Mouse (Mus musculus): Measurements from ENCODE around the gene Zranb1. TPM values are rescaled to one million over a fixed set of nuclear protein-coding genes. Genes with fewer than 3 reads are reported as not detected.

The Zranb1 gene
- polyA plus RNA-seq, 1 experiment from 2014 or later, result 17.2 TPM

- Histone ChIP-seq H3K9ac (replicated peaks) (no peak overlapping the region), H3K27ac (no peak overlapping the region), H3K4me3 (replicated peaks) (no peak overlapping the region), H3K9me3 (no peaks in the 10 kb centered on the region), H3K36me3 (peaks cover 47% of the 10 kb centered on the region), H3K4me2 (no peak overlapping the region), H3K27me3 (no peaks in the 10 kb centered on the region), H3K4me1 (replicated peaks) (0 out of 2 replicates have a peak, but pooled peaks cover 3% of the 10 kb centered on the region)
- ATAC-seq (ENCODE audit: insufficient number of reproducible peaks, insufficient read depth, low FRiP score, low TSS enrichment, low read depth), result no peak
- whole genome bisulfite sequencing, result 73% methylated on average over 2 of the region's 2 CpGs
These were observed 45.1 kb downstream of the Zranb1 start for GRCm38 (mm10) chr7:132976079-132976478.

- H3K27me3 ChIP-seq, result no peaks in the 10 kb centered on the region
- no peak overlapping the region for H3K4me3 ChIP-seq (replicated peaks)
- H3K4me1 ChIP-seq (replicated peaks), result 0 out of 2 replicates have a peak, but pooled peaks cover 3% of the 10 kb centered on the region
- 91% methylated on average over 2 of the region's 2 CpGs for WGBS
- peaks cover 64% of the 10 kb centered on the region for H3K36me3 ChIP-seq
- no peak overlapping the region for H3K9ac ChIP-seq (replicated peaks)
- H3K4me2 ChIP-seq, result no peak overlapping the region
- no peak for ATAC-seq (ENCODE audit: insufficient number of reproducible peaks, insufficient read depth, low FRiP score, low TSS enrichment, low read depth)
- H3K9me3 ChIP-seq, result no peaks in the 10 kb centered on the region
- H3K27ac ChIP-seq, result no peak overlapping the region
These were observed 47.0 kb downstream of the Zranb1 start for GRCm38 (mm10) chr7:132977981-132978380.

GRCm38 (mm10) chr7:132982639-132983038, 51.7 kb downstream of the Zranb1 start:
- no peaks in the 10 kb centered on the region for H3K4me1 ChIP-seq (replicated peaks)
- peaks cover 66% of the 10 kb centered on the region for H3K36me3 ChIP-seq
- H3K27me3 ChIP-seq, result no peaks in the 10 kb centered on the region
- WGBS, result 88% methylated on average over 3 of the region's 3 CpGs
- H3K4me2 ChIP-seq, result no peak overlapping the region
- H3K4me3 ChIP-seq (replicated peaks), result no peak overlapping the region
- no peak overlapping the region for H3K27ac ChIP-seq
- no peaks in the 10 kb centered on the region for H3K9me3 ChIP-seq
- ATAC-seq (ENCODE audit: insufficient number of reproducible peaks, insufficient read depth, low FRiP score, low TSS enrichment, low read depth), result no peak
- H3K9ac ChIP-seq (replicated peaks), result no peak overlapping the region

- no peak for ATAC-seq (ENCODE audit: insufficient number of reproducible peaks, insufficient read depth, low FRiP score, low TSS enrichment, low read depth)
- H3K4me2 ChIP-seq, result no peak overlapping the region
- no peak overlapping the region for H3K27ac ChIP-seq
- WGBS, result 94% methylated on average over 5 of the region's 5 CpGs
- H3K9me3 ChIP-seq, result no peaks in the 10 kb centered on the region
- H3K36me3 ChIP-seq, result peaks cover 86% of the 10 kb centered on the region
- no peak overlapping the region for H3K4me3 ChIP-seq (replicated peaks)
- H3K27me3 ChIP-seq, result no peaks in the 10 kb centered on the region
- H3K4me1 ChIP-seq (replicated peaks), result no peaks in the 10 kb centered on the region
- H3K9ac ChIP-seq (replicated peaks), result no peak overlapping the region
These were observed 58.9 kb downstream of the Zranb1 start for GRCm38 (mm10) chr7:132989839-132990238.

DNA sequence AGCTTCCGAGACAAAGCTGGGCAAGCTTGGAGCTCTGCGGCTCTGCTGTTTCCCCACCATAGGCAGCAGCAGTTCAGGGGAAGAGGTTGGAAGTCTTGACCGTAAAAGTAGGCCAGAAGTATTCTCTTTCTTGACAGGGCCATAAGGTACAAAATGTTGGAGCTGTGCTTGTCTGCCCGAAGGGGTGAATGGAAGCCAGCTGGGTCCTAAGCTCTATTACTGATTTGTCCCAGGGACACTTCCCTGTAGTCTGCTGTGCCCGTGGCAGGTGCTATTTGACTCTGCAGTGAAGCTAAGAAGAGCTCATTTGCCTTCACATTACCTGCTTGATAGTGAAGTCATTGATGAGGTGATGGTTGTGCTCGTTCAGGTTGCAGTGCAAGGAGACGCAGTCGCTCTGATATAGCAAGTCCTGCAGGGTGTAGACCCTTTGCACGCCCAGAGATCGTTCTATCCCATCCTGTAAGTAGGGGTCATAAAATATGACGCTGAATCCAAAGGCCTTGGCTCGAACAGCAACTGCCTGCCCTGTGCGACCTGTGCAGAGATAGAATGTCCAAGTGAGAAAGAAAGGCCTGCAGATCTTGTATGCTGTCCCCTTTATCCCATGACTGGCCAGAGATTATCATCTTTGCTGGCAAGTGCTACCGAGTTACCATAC, 60.4 kb downstream of the Zranb1 start:
- peaks cover 89% of the 10 kb centered on the region for H3K36me3 ChIP-seq
- no peaks in the 10 kb centered on the region for H3K9me3 ChIP-seq
- H3K27me3 ChIP-seq, result no peaks in the 10 kb centered on the region
- 90% methylated on average over 14 of the region's 14 CpGs for WGBS
- no peak for ATAC-seq (ENCODE audit: insufficient number of reproducible peaks, insufficient read depth, low FRiP score, low TSS enrichment, low read depth)
- H3K27ac ChIP-seq, result no peak overlapping the region
- no peak overlapping the region for H3K4me2 ChIP-seq
- no peaks in the 10 kb centered on the region for H3K4me1 ChIP-seq (replicated peaks)
- H3K9ac ChIP-seq (replicated peaks), result no peak overlapping the region
- no peak overlapping the region for H3K4me3 ChIP-seq (replicated peaks)

DNA sequence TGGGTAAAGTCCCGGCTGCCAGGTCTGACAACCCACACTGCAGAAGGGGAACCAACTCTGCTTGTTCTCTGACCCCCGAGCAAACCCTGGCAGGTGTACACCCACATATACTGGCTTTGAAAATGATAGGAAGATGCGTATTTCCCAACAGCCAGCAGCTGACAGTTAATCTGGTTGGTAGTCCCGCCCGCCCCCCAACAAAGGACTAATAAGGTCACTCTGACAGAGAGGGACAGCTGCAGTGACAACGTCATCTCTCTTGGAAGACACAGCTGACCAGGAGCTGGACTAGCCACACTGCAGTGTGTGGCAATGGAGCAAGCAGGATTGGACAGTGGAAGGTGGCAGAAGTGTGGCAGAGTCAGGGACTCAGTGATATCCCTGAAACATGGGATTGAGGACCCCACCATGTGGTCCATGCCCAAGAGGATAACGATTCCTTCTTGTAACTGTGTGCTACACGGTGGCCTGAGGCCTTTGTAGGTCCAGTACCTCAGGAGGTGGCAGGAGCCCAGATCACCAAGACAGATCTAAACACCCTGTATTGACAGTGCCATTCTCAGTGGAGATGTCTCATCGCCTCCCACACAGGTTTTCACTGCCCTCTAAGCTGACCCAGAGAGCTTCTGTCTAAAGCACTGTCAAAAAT, 62.1 kb downstream of the Zranb1 start:
- H3K36me3 ChIP-seq, result peaks cover 96% of the 10 kb centered on the region
- ATAC-seq (ENCODE audit: insufficient number of reproducible peaks, insufficient read depth, low FRiP score, low TSS enrichment, low read depth), result no peak
- H3K27ac ChIP-seq, result no peak overlapping the region
- no peak overlapping the region for H3K4me2 ChIP-seq
- no peak overlapping the region for H3K4me3 ChIP-seq (replicated peaks)
- H3K4me1 ChIP-seq (replicated peaks), result no peaks in the 10 kb centered on the region
- H3K9ac ChIP-seq (replicated peaks), result no peak overlapping the region
- no peaks in the 10 kb centered on the region for H3K27me3 ChIP-seq
- 88% methylated on average over 9 of the region's 9 CpGs for WGBS
- H3K9me3 ChIP-seq, result no peaks in the 10 kb centered on the region

- no peaks in the 10 kb centered on the region for H3K27me3 ChIP-seq
- H3K36me3 ChIP-seq, result peaks cover 96% of the 10 kb centered on the region
- 87% methylated on average over 8 of the region's 8 CpGs for WGBS
- H3K9me3 ChIP-seq, result no peaks in the 10 kb centered on the region
- ATAC-seq (ENCODE audit: insufficient number of reproducible peaks, insufficient read depth, low FRiP score, low TSS enrichment, low read depth), result no peak
- H3K27ac ChIP-seq, result no peak overlapping the region
- no peak overlapping the region for H3K9ac ChIP-seq (replicated peaks)
- H3K4me2 ChIP-seq, result no peak overlapping the region
- H3K4me1 ChIP-seq (replicated peaks), result no peaks in the 10 kb centered on the region
- H3K4me3 ChIP-seq (replicated peaks), result no peak overlapping the region
These were observed 63.2 kb downstream of the Zranb1 start for GRCm38 (mm10) chr7:132994120-132994519.

- H3K36me3 ChIP-seq, result peaks cover 95% of the 10 kb centered on the region
These were observed 63.8 kb downstream of the Zranb1 start for GRCm38 (mm10) chr7:132994628-132995191.

DNA sequence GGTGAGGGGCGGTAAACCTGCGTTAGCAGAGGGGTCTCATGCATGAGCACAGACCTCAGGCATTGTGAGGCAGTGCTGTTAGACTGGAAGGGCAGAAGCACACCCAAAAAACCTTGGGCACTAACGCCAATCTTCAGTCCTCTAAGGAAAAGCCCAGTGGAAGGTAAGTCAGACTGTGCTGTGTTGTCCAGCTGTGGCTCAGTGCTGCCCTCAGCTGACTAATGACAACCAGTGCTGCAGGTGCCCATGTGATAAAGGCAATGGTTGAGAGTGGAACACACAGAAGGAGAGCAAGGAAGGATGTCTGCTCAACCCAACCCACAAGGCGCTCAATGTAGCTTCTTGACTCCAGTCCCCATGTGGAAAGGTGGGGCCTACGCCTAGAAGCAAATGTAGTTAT, 65.4 kb downstream of the Zranb1 start:
- H3K9me3 ChIP-seq, result no peaks in the 10 kb centered on the region
- H3K27ac ChIP-seq, result no peak overlapping the region
- WGBS, result 88% methylated on average over 5 of the region's 5 CpGs
- ATAC-seq (ENCODE audit: insufficient number of reproducible peaks, insufficient read depth, low FRiP score, low TSS enrichment, low read depth), result no peak
- no peaks in the 10 kb centered on the region for H3K4me1 ChIP-seq (replicated peaks)
- peaks cover 82% of the 10 kb centered on the region for H3K36me3 ChIP-seq
- H3K9ac ChIP-seq (replicated peaks), result no peak overlapping the region
- H3K27me3 ChIP-seq, result no peaks in the 10 kb centered on the region
- H3K4me3 ChIP-seq (replicated peaks), result no peak overlapping the region
- H3K4me2 ChIP-seq, result no peak overlapping the region

More at GRCm38 (mm10) chr7:132994628-132995191, 63.8 kb downstream of the Zranb1 start:
- 85% methylated on average over 6 of the region's 6 CpGs for WGBS
- no peaks in the 10 kb centered on the region for H3K9me3 ChIP-seq
- ATAC-seq (ENCODE audit: insufficient number of reproducible peaks, insufficient read depth, low FRiP score, low TSS enrichment, low read depth), result no peak
- H3K9ac ChIP-seq (replicated peaks), result no peak overlapping the region
- H3K4me3 ChIP-seq (replicated peaks), result no peak overlapping the region
- no peaks in the 10 kb centered on the region for H3K4me1 ChIP-seq (replicated peaks)
- no peak overlapping the region for H3K27ac ChIP-seq
- H3K27me3 ChIP-seq, result no peaks in the 10 kb centered on the region
- H3K4me2 ChIP-seq, result no peak overlapping the region

- no peak overlapping the region for H3K4me2 ChIP-seq
- peaks cover 6% of the 10 kb centered on the region; the same call in 1 of the 2 replicates for H3K4me1 ChIP-seq (replicated peaks)
- no peaks in the 10 kb centered on the region for H3K27me3 ChIP-seq
- H3K27ac ChIP-seq, result no peak overlapping the region
- ATAC-seq (ENCODE audit: insufficient number of reproducible peaks, insufficient read depth, low FRiP score, low TSS enrichment, low read depth), result no peak
- no peak overlapping the region for H3K4me3 ChIP-seq (replicated peaks)
- 95% methylated on average over 12 of the region's 12 CpGs for WGBS
- no peaks in the 10 kb centered on the region for H3K9me3 ChIP-seq
- H3K9ac ChIP-seq (replicated peaks), result no peak overlapping the region
- peaks cover 64% of the 10 kb centered on the region for H3K36me3 ChIP-seq
These were observed 67.7 kb downstream of the Zranb1 start for GRCm38 (mm10) chr7:132998639-132999038.

GRCm38 (mm10) chr7:132999061-132999460, 68.1 kb downstream of the Zranb1 start:
- 96% methylated on average over 11 of the region's 11 CpGs for WGBS
- H3K9me3 ChIP-seq, result no peaks in the 10 kb centered on the region
- peaks cover 60% of the 10 kb centered on the region for H3K36me3 ChIP-seq

More at GRCm38 (mm10) chr7:132999061-132999460, 68.1 kb downstream of the Zranb1 start:
- Histone ChIP-seq H3K27ac (no peak overlapping the region), H3K9ac (replicated peaks) (no peak overlapping the region), H3K4me2 (no peak overlapping the region), H3K4me3 (replicated peaks) (no peak overlapping the region), H3K27me3 (no peaks in the 10 kb centered on the region), H3K4me1 (replicated peaks) (peaks cover 9% of the 10 kb centered on the region; the same call in 1 of the 2 replicates)
- no peak for ATAC-seq (ENCODE audit: insufficient number of reproducible peaks, insufficient read depth, low FRiP score, low TSS enrichment, low read depth)

Data from limb, embryonic 12.5 days (tissue).